Mouse (Mus musculus) lung, postnatal 4 days (tissue): ENCODE results near the gene Tmem211.
A peak's percentile ranks its signal among the peaks of the same experiment; 100 is the strongest.

Source experiments
- DNase-seq, 2 experiments: peaks; one replicate each; pipeline ENCODE4 v3.0.0; 2021

Tmem211 gene

DNA sequence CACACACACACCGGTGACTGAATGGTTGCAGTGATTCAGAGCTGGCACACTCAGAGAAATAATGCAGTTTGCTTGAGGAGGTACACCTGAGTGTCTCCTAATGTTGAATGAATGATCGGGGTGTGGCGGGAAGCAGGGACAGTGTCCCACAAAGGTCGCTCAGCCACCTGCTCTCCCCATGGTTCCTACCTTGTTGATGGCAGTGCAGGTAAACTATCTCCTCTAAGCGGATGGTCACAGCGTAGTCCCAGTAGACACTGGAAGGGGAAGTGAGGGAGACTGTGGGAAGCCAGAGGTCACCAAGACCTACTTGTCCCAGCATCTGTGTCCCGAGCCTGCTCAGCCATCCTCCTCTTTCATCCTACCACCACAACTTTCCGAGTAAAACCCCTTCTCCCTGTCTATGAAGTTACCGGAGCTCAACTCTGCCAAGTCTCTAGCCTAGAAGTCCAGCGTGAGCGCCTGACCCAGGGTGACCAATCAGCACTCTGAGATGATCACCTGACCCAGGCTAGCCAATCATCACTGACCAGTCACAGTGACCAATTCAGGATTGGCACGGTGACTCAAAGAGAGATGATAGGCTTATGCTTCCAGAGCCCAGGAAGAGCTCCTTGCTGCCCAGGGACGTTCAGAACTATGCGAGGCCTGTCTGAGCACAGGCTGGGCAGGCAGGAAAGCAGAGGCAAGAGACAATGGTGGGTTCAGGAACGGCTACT lies 53.6 kb downstream of the Tmem211 start:
- DNase-seq = peak; percentile 63 to 70

DNA sequence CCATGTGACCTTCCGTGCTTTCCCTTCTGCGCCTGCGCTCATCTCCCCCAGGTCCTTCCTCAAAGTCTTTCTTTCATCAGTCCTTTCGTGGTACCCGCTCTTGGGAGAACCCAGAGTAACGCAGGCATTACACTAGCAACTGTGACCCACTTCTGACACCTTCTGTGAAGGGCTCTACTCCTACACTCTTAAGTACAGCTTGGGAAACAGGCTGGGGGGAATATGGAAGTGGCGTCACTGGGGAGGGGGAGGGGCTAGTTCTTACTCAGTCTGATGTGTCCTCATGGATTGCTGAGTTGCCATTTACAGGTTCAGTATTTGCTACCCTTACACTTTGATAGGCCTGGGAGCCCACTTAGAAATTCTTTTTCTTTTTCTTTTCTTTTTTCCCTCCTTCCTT lies 54.8 kb downstream of the Tmem211 start:
- DNase-seq = no peak

DNA sequence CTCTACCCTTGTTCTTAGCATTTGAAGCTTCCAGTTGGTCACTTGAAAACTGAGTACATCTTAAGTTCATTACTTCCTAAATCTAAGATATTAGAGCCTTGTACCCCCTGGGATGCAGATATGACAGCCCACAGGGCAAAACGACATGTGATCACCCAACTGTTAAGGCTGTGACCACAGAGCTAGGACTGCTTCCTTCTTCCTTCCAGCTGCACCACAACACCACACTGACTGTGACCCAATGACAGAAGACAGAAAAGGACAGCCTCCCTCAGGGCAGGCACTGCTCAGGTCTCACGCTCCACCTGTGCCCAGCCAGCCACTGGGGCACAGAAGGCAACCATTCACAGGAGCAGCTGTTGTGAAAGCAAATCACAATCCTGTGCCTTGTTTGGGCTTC lies 57.0 kb downstream of the Tmem211 start:
- DNase-seq = no peak

DNA sequence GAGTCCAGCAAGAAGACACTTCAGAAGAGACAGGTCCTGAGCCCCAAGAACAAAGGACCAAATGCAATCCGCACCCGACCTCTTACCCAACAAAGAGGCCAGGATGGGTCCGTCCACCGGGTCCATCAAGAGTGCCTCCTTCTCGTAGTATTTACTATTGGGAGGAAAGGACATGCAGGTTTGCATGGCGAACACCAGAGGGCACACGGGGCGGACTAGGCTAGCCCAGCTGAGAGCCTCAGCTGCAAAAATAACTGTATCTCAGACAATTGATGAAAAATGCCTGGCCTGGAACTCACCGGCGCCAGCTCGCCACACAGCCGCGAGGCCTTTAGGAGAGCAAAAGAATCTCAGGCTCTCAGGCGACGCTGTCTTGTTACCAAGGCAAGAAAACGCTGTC lies 58.8 kb downstream of the Tmem211 start:
- DNase-seq = no peak

DNA sequence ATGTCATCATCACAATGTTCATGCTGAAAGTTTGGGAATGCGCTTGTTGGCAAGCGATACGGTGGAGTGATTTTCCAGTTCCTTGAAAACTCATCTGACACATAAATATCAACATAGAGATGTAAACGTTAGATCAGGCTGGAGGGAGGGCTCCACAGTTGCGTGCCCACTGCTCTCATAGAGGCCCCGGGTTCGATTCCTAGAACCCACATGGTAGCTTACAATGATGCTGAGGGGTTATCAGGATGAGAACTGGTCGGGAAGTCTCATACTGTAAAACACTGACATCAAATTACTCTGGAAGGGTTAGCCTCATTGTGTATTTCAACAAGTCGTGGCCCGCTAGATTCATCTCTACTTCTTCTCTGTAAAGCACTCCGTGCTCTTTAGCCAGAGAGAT lies 59.3 kb downstream of the Tmem211 start:
- no peak for DNase-seq

DNA sequence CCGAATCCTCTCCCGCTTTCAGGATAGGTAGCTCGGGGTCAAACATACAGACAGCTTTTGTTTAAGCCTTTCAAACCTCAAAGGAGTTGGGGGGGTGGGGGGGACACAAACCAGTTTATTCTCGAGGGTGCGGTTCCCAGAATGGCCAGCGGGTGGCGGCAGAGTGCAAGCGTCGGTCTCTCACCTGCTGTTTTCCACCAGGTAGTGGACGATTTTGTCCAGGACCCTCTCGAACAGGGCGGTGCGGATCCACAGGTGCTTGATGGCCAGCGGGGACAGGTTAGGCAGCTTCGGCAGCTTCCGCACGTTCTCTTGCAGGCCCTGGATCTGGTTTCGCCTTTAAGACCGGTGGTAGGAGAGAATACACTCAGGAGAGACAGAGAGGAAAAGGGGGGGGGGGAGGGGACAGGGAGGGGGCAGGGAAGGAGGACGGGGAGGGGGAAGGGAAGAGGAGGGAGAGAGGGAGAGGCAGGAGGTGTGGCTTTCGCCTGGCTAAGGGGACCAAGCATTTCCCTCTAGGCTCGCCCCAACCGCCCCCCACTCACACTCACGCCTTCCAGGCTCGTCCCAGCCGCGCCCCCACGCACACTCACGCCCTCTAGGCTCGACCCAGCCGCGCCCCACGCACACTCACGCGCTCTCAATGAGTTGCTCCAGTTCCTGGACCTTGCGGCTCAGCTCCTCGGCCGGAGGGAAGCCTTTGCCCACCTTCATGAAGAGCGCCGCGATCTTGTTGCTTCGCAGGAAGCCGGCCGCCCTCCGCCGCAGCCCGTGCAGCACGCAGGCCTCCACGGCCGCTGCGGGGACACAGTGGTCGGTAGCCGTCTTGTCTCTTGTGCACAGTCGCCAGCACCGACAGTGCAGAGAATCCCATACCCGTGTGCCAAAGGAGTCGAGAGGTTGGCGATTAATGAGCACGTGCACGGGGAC lies 60.1 kb downstream of the Tmem211 start:
- DNase-seq = peak; percentile 56 to 74

DNA sequence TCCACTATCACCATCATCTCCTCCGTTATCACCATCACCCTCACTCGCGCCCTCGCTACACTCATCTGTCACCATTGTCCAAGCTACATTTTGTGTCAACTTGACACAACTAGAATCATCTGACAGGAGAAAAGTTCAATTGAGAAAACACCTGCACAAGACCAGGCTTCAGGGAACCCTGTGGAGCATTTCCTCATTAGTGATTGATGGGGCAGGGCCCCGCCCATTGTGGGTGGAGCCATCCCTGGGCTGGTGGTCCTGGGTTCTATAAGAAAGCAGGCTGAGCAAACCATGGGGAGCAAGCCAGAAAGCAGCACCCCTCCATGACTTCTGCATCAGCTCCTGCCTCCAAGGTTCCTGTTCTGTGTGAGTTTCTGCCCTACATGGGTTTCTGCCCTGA lies 61.1 kb downstream of the Tmem211 start:
- no peak for DNase-seq

DNA sequence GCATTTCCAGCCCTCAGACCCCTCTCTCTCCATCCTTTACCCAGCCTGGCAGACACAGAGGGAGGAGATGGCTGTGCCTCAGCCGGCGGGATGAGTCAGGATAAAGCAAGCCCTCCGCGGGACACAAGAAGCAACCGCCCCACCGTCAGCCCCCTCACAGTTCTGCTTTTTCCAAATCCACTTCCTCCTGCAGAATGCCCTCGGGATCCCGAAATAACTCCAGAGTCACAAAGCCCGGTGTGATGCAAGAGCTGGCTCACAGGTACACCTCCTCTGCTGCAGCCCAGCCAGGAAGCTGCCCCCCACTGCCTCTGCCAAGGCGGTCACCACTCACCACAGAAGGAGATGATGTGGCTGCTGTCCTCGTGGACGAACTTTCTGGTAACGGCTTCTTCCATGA lies 61.8 kb downstream of the Tmem211 start:
- no peak for DNase-seq
